ENCODE assay signal across 24 mouse cellular contexts in genomic region chr11:80580494-80580893, GRCm38 (mm10).
DNase-seq lines count a peak whose midpoint lies in the region; ATAC-seq and TF ChIP-seq lines count a peak whose summit lies in the region.
"Had no signal": no experiment of that assay in that cellular context is flagged by ENCODE, and none has a peak within 500 bp of the region (broad histone marks: within the 10 kb centered on the region; RNA-seq: fewer than 3 reads in every experiment).

No protein-coding gene starts in this region.

- 0 out of 2 replicates have a peak overlapping the region, but pooled peaks have one; percentile 6 for H3K27ac ChIP-seq in hindbrain, embryonic 16.5 days (ENCODE audit: low read depth, low read length)
- no peak overlapping the region for H3K27ac ChIP-seq in hindbrain, embryonic 12.5 days
- H3K27ac ChIP-seq in CH12.LX (ENCODE audit: insufficient read depth, low read depth), result no peak overlapping the region
- H3K27ac ChIP-seq: embryonic facial prominence, embryonic 13.5 days; embryonic facial prominence, embryonic 15.5 days; forebrain, embryonic 10.5 days; forebrain, embryonic 12.5 days had no signal

- ATAC-seq in hindbrain, embryonic 16.5 days, result no peak
- no peak for ATAC-seq in hindbrain, embryonic 12.5 days (ENCODE audit: low FRiP score)
- ATAC-seq: CD4-positive, CD25-positive, alpha-beta regulatory T cell, adult 4 months; forebrain, embryonic 14.5 days; forebrain, embryonic 16.5 days had no signal

- in situ Hi-C loops in CH12.LX (cut with MboI; ENCODE audit: low pct_ligation_motif_present, low pct_unique_long_range_greater_than_20kb, low sequenced_read_pairs), result no loop called here

- dilution Hi-C loops in CH12.LX (cut with MboI; ENCODE audit: extremely low pct_ligation_motif_present, extremely low pct_unique_long_range_greater_than_20kb, low sequenced_read_pairs), result no loop called here

- H3K36me3 ChIP-seq in hindbrain, embryonic 16.5 days (ENCODE audit: control insufficient read depth, insufficient read depth, low read length), result no peaks in the 10 kb centered on the region
- H3K36me3 ChIP-seq in hindbrain, embryonic 12.5 days, result no peaks in the 10 kb centered on the region
- peaks cover 0 to 1% of the 10 kb centered on the region in 2 experiments for H3K36me3 ChIP-seq in CH12.LX (replicated peaks in 1 of 2; ENCODE audit: control insufficient read depth in 1 of 2, insufficient read depth in 1 of 2, low read length in 1 of 2)
- H3K36me3 ChIP-seq: embryonic facial prominence, embryonic 13.5 days; embryonic facial prominence, embryonic 15.5 days; forebrain, embryonic 10.5 days; forebrain, embryonic 12.5 days had no signal

- H3K27me3 ChIP-seq in hindbrain, embryonic 16.5 days (replicated peaks; ENCODE audit: control insufficient read depth, insufficient read depth, low read length), result no peaks in the 10 kb centered on the region
- peaks cover 13% of the 10 kb centered on the region for H3K27me3 ChIP-seq in hindbrain, embryonic 12.5 days
- H3K27me3 ChIP-seq in CH12.LX (replicated peaks), result no peaks in the 10 kb centered on the region
- H3K27me3 ChIP-seq: embryonic facial prominence, embryonic 13.5 days; embryonic facial prominence, embryonic 15.5 days had no signal

- no peak overlapping the region for H3K4me3 ChIP-seq in hindbrain, embryonic 16.5 days (ENCODE audit: low read length)
- no peak overlapping the region for H3K4me3 ChIP-seq in hindbrain, embryonic 12.5 days
- H3K4me3 ChIP-seq in CH12.LX (replicated peaks in 1 of 3; ENCODE audit: low read depth in 2 of 3, low read length in 2 of 3, poor library complexity in 1 of 3), result no peak overlapping the region
- H3K4me3 ChIP-seq: embryonic facial prominence, embryonic 13.5 days; embryonic facial prominence, embryonic 15.5 days; erythroblast, embryonic 14.5 days; forebrain, embryonic 10.5 days; forebrain, embryonic 12.5 days had no signal

- no peaks in the 10 kb centered on the region for H3K9me3 ChIP-seq in hindbrain, embryonic 16.5 days (ENCODE audit: control insufficient read depth, low read length)
- H3K9me3 ChIP-seq in hindbrain, embryonic 12.5 days (replicated peaks), result no peaks in the 10 kb centered on the region
- no peaks in the 10 kb centered on the region for H3K9me3 ChIP-seq in CH12.LX (replicated peaks; ENCODE audit: low read length)
- H3K9me3 ChIP-seq: embryonic facial prominence, embryonic 13.5 days; embryonic facial prominence, embryonic 15.5 days; forebrain, embryonic 10.5 days; forebrain, embryonic 12.5 days had no signal

- TF ChIP-seq RAD21 in CH12.LX (IDR thresholded peaks at IDR 0.05; ENCODE audit: low read depth, low read length), result no peak

- WGBS in hindbrain, embryonic 16.5 days, result 79% methylated on average over 3 of the region's 3 CpGs
- 80% methylated on average over 3 of the region's 3 CpGs for WGBS in hindbrain, embryonic 12.5 days

- H3K4me1 ChIP-seq in hindbrain, embryonic 16.5 days (ENCODE audit: control insufficient read depth, insufficient read depth, low read depth, low read length), result peaks cover 15% of the 10 kb centered on the region
- peaks cover 27% of the 10 kb centered on the region for H3K4me1 ChIP-seq in hindbrain, embryonic 12.5 days
- H3K4me1 ChIP-seq in CH12.LX (ENCODE audit: control insufficient read depth in 1 of 2, insufficient read depth in 2 of 2), result peaks cover 19 to 49% of the 10 kb centered on the region in 2 experiments

- TF ChIP-seq CTCF in CH12.LX (conservative IDR thresholded peaks at IDR 0.05 in 1 of 2, IDR thresholded peaks at IDR 0.05 in 1 of 2; ENCODE audit: low read depth in 2 of 2, low read length in 2 of 2), result no peak

- DNase-seq in A20 (ENCODE audit: low read depth, low spot score), result peak; percentile 39
- DNase-seq in CH12.LX (ENCODE audit: extremely low read depth), result no peak
- DNase-seq in heart, adult 11 months, result no peak
- DNase-seq: adrenal gland, adult 2 months; adrenal gland, postnatal 10 days; adrenal gland, postnatal 25 days; B cell, adult 2 months; cerebellum, adult 11 months; cerebellum, adult 18-20 months; cerebellum, adult 8-10 months; cerebellum, adult 9-11 months; cerebellum, postnatal 14 days; cerebellum, postnatal 36 days; embryo, embryonic 11 days had no signal

- TF ChIP-seq EP300 in CH12.LX (IDR thresholded peaks at IDR 0.05; ENCODE audit: low read length), result peak; percentile 80

- H3K4me2 ChIP-seq in hindbrain, embryonic 16.5 days (ENCODE audit: low read length), result no peak overlapping the region
- no peak overlapping the region for H3K4me2 ChIP-seq in hindbrain, embryonic 12.5 days (replicated peaks)
- H3K4me2 ChIP-seq in CH12.LX (ENCODE audit: insufficient read depth, low read depth, poor library complexity, severe bottlenecking), result peak overlapping the region; percentile 48
- H3K4me2 ChIP-seq: embryonic facial prominence, embryonic 13.5 days; embryonic facial prominence, embryonic 15.5 days; forebrain, embryonic 12.5 days had no signal

- H3K79me2 ChIP-seq in CH12.LX (replicated peaks; ENCODE audit: control insufficient read depth, extremely low read depth, insufficient read depth, poor library complexity, severe bottlenecking), result no peaks in the 10 kb centered on the region

- TF ChIP-seq POLR2A in CH12.LX (IDR thresholded peaks at IDR 0.05; ENCODE audit: low read depth, low read length), result no peak

- H3K9ac ChIP-seq in hindbrain, embryonic 16.5 days (ENCODE audit: low read depth, low read length), result no peak overlapping the region
- H3K9ac ChIP-seq in hindbrain, embryonic 12.5 days, result no peak overlapping the region
- no peak overlapping the region for H3K9ac ChIP-seq in CH12.LX (ENCODE audit: insufficient read depth, low read depth)
- H3K9ac ChIP-seq: embryonic facial prominence, embryonic 13.5 days; embryonic facial prominence, embryonic 15.5 days; forebrain, embryonic 12.5 days had no signal

TF ChIP-seq in CH12.LX, 34 proteins besides CTCF, POLR2A, EP300 and RAD21:
- peak; percentile 31; the same call in 1 of the 2 replicates for TF ChIP-seq CHD2 (IDR thresholded peaks at IDR 0.05; ENCODE audit: low read length)
- no peak for TF ChIP-seq UBTF (IDR thresholded peaks at IDR 0.05; ENCODE audit: low read depth, low read length)
- TF ChIP-seq ZMIZ1 (IDR thresholded peaks at IDR 0.05; ENCODE audit: low read depth, low read length), result no peak
- no peak for TF ChIP-seq MXI1 (IDR thresholded peaks at IDR 0.05; ENCODE audit: low read depth, low read length)
- TF ChIP-seq BHLHE40 (IDR thresholded peaks at IDR 0.05; ENCODE audit: low read depth, low read length), result peak; percentile 20; the same call in 1 of the 2 replicates
- TF ChIP-seq E2F4 (IDR thresholded peaks at IDR 0.05; ENCODE audit: insufficient replicate concordance, low read depth, low read length), result 0 out of 2 replicates have a peak, but pooled peaks have one; percentile 12
- TF ChIP-seq ZNF384 (IDR thresholded peaks at IDR 0.05; ENCODE audit: low read depth, low read length), result peak; percentile 96
- TF ChIP-seq MYC (IDR thresholded peaks at IDR 0.05; ENCODE audit: low read depth, low read length), result 0 out of 2 replicates have a peak, but pooled peaks have one; percentile 22
- no peak for TF ChIP-seq TBP (conservative IDR thresholded peaks at IDR 0.05; ENCODE audit: low read depth, low read length)
- no peak for TF ChIP-seq JUN (IDR thresholded peaks at IDR 0.05; ENCODE audit: insufficient read depth, low read depth, low read length)
- TF ChIP-seq MEF2A (IDR thresholded peaks at IDR 0.05; ENCODE audit: borderline replicate concordance, low read depth, low read length), result no peak
- no peak for TF ChIP-seq CHD1 (IDR thresholded peaks at IDR 0.05; ENCODE audit: low read depth, low read length)
- TF ChIP-seq NRF1 (IDR thresholded peaks at IDR 0.05; ENCODE audit: low read depth, low read length), result no peak
- no peak for TF ChIP-seq GABPA (IDR thresholded peaks at IDR 0.05; ENCODE audit: insufficient replicate concordance, low read depth, low read length)
- 0 out of 2 replicates have a peak, but pooled peaks have one; percentile 22 for TF ChIP-seq TCF12 (IDR thresholded peaks at IDR 0.05; ENCODE audit: low read depth, low read length)
- peak; percentile 70 for TF ChIP-seq IRF4 (IDR thresholded peaks at IDR 0.05; ENCODE audit: low read depth, low read length)
- TF ChIP-seq ELF1 (IDR thresholded peaks at IDR 0.05; ENCODE audit: low read depth, low read length), result 0 out of 2 replicates have a peak, but pooled peaks have one; percentile 28
- TF ChIP-seq SIN3A (IDR thresholded peaks at IDR 0.05; ENCODE audit: low read length), result peak; percentile 34; the same call in 1 of the 2 replicates
- no peak for TF ChIP-seq NELFE (IDR thresholded peaks at IDR 0.05; ENCODE audit: low read depth, low read length)
- TF ChIP-seq ZKSCAN1 (IDR thresholded peaks at IDR 0.05; ENCODE audit: borderline replicate concordance, low read depth, low read length), result no peak
- no peak for TF ChIP-seq MAFK (IDR thresholded peaks at IDR 0.05; ENCODE audit: insufficient replicate concordance, low read length)
